14 mouse cellular contexts compared by ENCODE assay signal in genomic region chr11:53118226-53118965, GRCm38 (mm10).
DNase-seq lines count a peak whose midpoint lies in the region; ATAC-seq lines count a peak whose summit lies in the region.
"Had no signal": no experiment of that assay in that cellular context is flagged by ENCODE, and none has a peak within 500 bp of the region (broad histone marks: within the 10 kb centered on the region; RNA-seq: fewer than 3 reads in every experiment).

No protein-coding gene starts in this region.

- no peak for DNase-seq in forebrain, embryonic 11.5 days (ENCODE audit: low spot score)
- DNase-seq in lung, postnatal 10 days: peak; percentile 10
- DNase-seq in lung, postnatal 25 days (ENCODE audit: low spot score): no peak
- DNase-seq in cerebellum, adult 8-10 months: peak; percentile 38
- peak; percentile 65 to 67 for DNase-seq in kidney, postnatal 25 days
- DNase-seq in adrenal gland, postnatal 4 days (ENCODE audit: low spot score in 2 of 2): no peak
- no peak for DNase-seq in layer of hippocampus, postnatal 10 days (ENCODE audit: low spot score in 2 of 2)
- DNase-seq: adrenal gland, adult 2 months; heart, adult 2 months; right cerebral cortex, adult 18-20 months had no signal

- no peaks in the 10 kb centered on the region for H3K36me3 ChIP-seq in forebrain, embryonic 16.5 days (ENCODE audit: control insufficient read depth, insufficient read depth)
- H3K36me3 ChIP-seq in forebrain, embryonic 11.5 days (ENCODE audit: control insufficient read depth, insufficient read depth, low read length): no peaks in the 10 kb centered on the region
- H3K36me3 ChIP-seq: embryonic facial prominence, embryonic 10.5 days; liver, embryonic 12.5 days had no signal

- peaks cover 5% of the 10 kb centered on the region; the same call in 1 of the 2 replicates for H3K4me1 ChIP-seq in forebrain, embryonic 16.5 days (replicated peaks; ENCODE audit: control insufficient read depth, insufficient read depth, low read length)
- H3K4me1 ChIP-seq in forebrain, embryonic 11.5 days (replicated peaks; ENCODE audit: control insufficient read depth, insufficient read depth, low read length): no peaks in the 10 kb centered on the region
- H3K4me1 ChIP-seq: liver, embryonic 12.5 days had no signal

- no peak overlapping the region for H3K27ac ChIP-seq in forebrain, embryonic 16.5 days (ENCODE audit: low read length)
- H3K27ac ChIP-seq in forebrain, embryonic 11.5 days (ENCODE audit: low read depth, low read length): no peak overlapping the region
- H3K27ac ChIP-seq: embryonic facial prominence, embryonic 10.5 days; heart, adult 2 months; liver, embryonic 12.5 days had no signal

- 58% methylated on average over 11 of the region's 11 CpGs for WGBS in forebrain, embryonic 16.5 days
- 90% methylated on average over 11 of the region's 11 CpGs for WGBS in forebrain, embryonic 11.5 days

- no peak overlapping the region for H3K4me2 ChIP-seq in forebrain, embryonic 16.5 days (ENCODE audit: low read length)
- no peak overlapping the region for H3K4me2 ChIP-seq in forebrain, embryonic 11.5 days (ENCODE audit: low read depth, low read length, severe bottlenecking)
- H3K4me2 ChIP-seq: liver, embryonic 12.5 days had no signal

- no peak overlapping the region for H3K9ac ChIP-seq in forebrain, embryonic 16.5 days (replicated peaks; ENCODE audit: low read depth, low read length)
- no peak overlapping the region for H3K9ac ChIP-seq in forebrain, embryonic 11.5 days (ENCODE audit: low read length)
- H3K9ac ChIP-seq: liver, embryonic 12.5 days had no signal

- H3K4me3 ChIP-seq in forebrain, embryonic 16.5 days (replicated peaks; ENCODE audit: low read length): no peak overlapping the region
- no peak overlapping the region for H3K4me3 ChIP-seq in forebrain, embryonic 11.5 days (ENCODE audit: low read depth, low read length)
- H3K4me3 ChIP-seq: embryonic facial prominence, embryonic 10.5 days; heart, adult 2 months; liver, embryonic 12.5 days had no signal

- peak; percentile 36; the same call in 1 of the 2 replicates for ATAC-seq in forebrain, embryonic 16.5 days
- no peak for ATAC-seq in forebrain, embryonic 11.5 days (replicated peaks; ENCODE audit: low FRiP score)
- ATAC-seq: intestine, embryonic 16.5 days; liver, embryonic 12.5 days had no signal

- H3K27me3 ChIP-seq in forebrain, embryonic 16.5 days (replicated peaks; ENCODE audit: control insufficient read depth, insufficient read depth, low read length): no peaks in the 10 kb centered on the region
- no peaks in the 10 kb centered on the region for H3K27me3 ChIP-seq in forebrain, embryonic 11.5 days (ENCODE audit: control insufficient read depth, insufficient read depth, low read length)
- H3K27me3 ChIP-seq: liver, embryonic 12.5 days had no signal

- H3K9me3 ChIP-seq in forebrain, embryonic 16.5 days (ENCODE audit: control insufficient read depth, low read length): no peaks in the 10 kb centered on the region
- no peaks in the 10 kb centered on the region for H3K9me3 ChIP-seq in forebrain, embryonic 11.5 days (ENCODE audit: control insufficient read depth, low read length)
- H3K9me3 ChIP-seq: embryonic facial prominence, embryonic 10.5 days; liver, embryonic 12.5 days had no signal

Comparison
In these comparisons a context has a peak if more than half of its experiments do, and no peak if none do; other contexts are left out.
1. DNase-seq: peak in lung, postnatal 10 days (single experiment), cerebellum, adult 8-10 months (single experiment) and kidney, postnatal 25 days (2 of 2); none in forebrain, embryonic 11.5 days (single experiment), lung, postnatal 25 days (single experiment), adrenal gland, postnatal 4 days (0 of 2) and layer of hippocampus, postnatal 10 days (0 of 2).